ENCODE assay signal across 7 mouse cellular contexts in the genomic region with DNA sequence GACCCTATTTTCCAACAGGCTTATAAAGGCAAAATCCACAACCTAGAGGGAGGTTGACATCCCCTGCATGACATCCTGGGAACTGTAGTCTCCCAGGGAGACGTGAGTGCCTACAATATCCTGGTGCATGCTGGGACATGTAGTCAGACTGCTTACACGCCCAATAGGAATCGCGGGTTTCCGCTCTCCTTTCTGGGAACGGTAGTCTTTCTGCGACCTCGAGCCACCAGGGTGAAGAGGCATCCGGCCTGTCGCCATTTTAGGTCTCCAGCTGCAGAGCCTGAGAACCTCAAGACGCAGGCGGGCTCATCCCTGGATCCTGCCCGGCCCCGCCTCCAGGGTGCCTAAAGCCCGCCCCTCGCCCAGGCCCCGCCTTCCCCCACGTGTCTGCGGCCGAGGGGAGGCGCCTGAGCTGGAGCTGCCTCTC. TPM values are rescaled to one million over a fixed set of nuclear protein-coding genes. Genes with fewer than 3 reads are reported as not detected.
DNase-seq lines count a peak whose midpoint lies in the region; ATAC-seq and TF ChIP-seq lines count a peak whose summit lies in the region.
"Not testable (repeated sequence)": the region's sequence is repeated elsewhere in the genome, so short reads cannot be mapped to it uniquely, and the experiment has no call there.

Gene Catspere2, plus strand, starts transcription at position 400 of the 427 bp plus-strand sequence.

- H3K4me2 ChIP-seq in intestine, postnatal 0 days (replicated peaks; ENCODE audit: low read depth) = peak within 1 kb of the TSS; percentile 74
- peak within 1 kb of the TSS; percentile 52 for H3K4me2 ChIP-seq in midbrain, embryonic 12.5 days (replicated peaks)

- H3K4me1 ChIP-seq in embryonic facial prominence, embryonic 10.5 days; intestine, postnatal 0 days (replicated peaks; ENCODE audit: control insufficient read depth, insufficient read depth, low read length); midbrain, embryonic 12.5 days; small intestine, adult 2 months (ENCODE audit: control insufficient read depth, insufficient read depth, insufficient read length, low read length): not testable (repeated sequence)

- H3K27ac ChIP-seq in embryonic facial prominence, embryonic 10.5 days (replicated peaks) = peak within 1 kb of the TSS; percentile 71
- H3K27ac ChIP-seq in intestine, postnatal 0 days (ENCODE audit: low read depth, low read length) = peak within 1 kb of the TSS; percentile 57
- peak within 1 kb of the TSS; percentile 58 for H3K27ac ChIP-seq in midbrain, embryonic 12.5 days (replicated peaks)
- H3K27ac ChIP-seq in small intestine, adult 2 months (ENCODE audit: insufficient read depth, low read depth, low read length) = peak within 1 kb of the TSS; percentile 33; the same call in 1 of the 2 replicates

- not testable (repeated sequence) for H3K36me3 ChIP-seq in embryonic facial prominence, embryonic 10.5 days (replicated peaks); intestine, postnatal 0 days (ENCODE audit: control insufficient read depth, insufficient read depth); midbrain, embryonic 12.5 days; small intestine, adult 2 months (ENCODE audit: control insufficient read depth, insufficient read depth, low read length)

- not testable (repeated sequence) for H3K9me3 ChIP-seq in embryonic facial prominence, embryonic 10.5 days; intestine, postnatal 0 days (ENCODE audit: control insufficient read depth); midbrain, embryonic 12.5 days

- ATAC-seq in intestine, postnatal 0 days = peak; percentile 99
- peak; percentile 98 for ATAC-seq in midbrain, embryonic 12.5 days (ENCODE audit: low FRiP score, low read depth)

- TF ChIP-seq CTCF in intestine, postnatal 0 days (IDR thresholded peaks at IDR 0.05; ENCODE audit: low read depth) = peak; percentile 45
- not testable (repeated sequence) for TF ChIP-seq CTCF in small intestine, adult 2 months (IDR thresholded peaks at IDR 0.05; ENCODE audit: extremely low read depth, insufficient read length, insufficient replicate concordance, low read depth, low read length)

- not testable (repeated sequence) for TF ChIP-seq POLR2A in small intestine, adult 2 months (IDR thresholded peaks at IDR 0.05; ENCODE audit: low read depth, low read length)

- peak within 1 kb of the TSS; percentile 67 for H3K4me3 ChIP-seq in embryonic facial prominence, embryonic 10.5 days
- H3K4me3 ChIP-seq in intestine, postnatal 0 days (ENCODE audit: low read depth, low read length) = peak within 1 kb of the TSS; percentile 54
- peak within 1 kb of the TSS; percentile 65 for H3K4me3 ChIP-seq in midbrain, embryonic 12.5 days
- peak within 1 kb of the TSS; percentile 94 for H3K4me3 ChIP-seq in small intestine, adult 2 months (ENCODE audit: low read depth, low read length)

- intact Hi-C loops in left cerebral cortex, postnatal 4 days (cut with DNase I) = not testable (repeated sequence)

- peak; percentile 99 for DNase-seq in adrenal gland, postnatal 10 days
- peak; percentile 93 for DNase-seq in embryonic facial prominence, embryonic 10.5 days (ENCODE audit: low spot score)
- DNase-seq in gonadal fat pad, adult 2 months (ENCODE audit: low read depth) = peak; percentile 78
- DNase-seq in left cerebral cortex, postnatal 4 days = peak; percentile 97

- WGBS in embryonic facial prominence, embryonic 10.5 days = under 1% methylated on average over 21 of the region's 21 CpGs
- WGBS in intestine, postnatal 0 days = 0% methylated on average over 20 of the region's 21 CpGs
- under 1% methylated on average over 21 of the region's 21 CpGs for WGBS in midbrain, embryonic 12.5 days
- WGBS in small intestine, adult 2 months = 1% methylated on average over 21 of the region's 21 CpGs

- H3K27me3 ChIP-seq in embryonic facial prominence, embryonic 10.5 days (replicated peaks; ENCODE audit: low read depth, poor library complexity, severe bottlenecking); intestine, postnatal 0 days (replicated peaks; ENCODE audit: control insufficient read depth, insufficient read depth, low read length); midbrain, embryonic 12.5 days; small intestine, adult 2 months (ENCODE audit: control insufficient read depth, insufficient read depth, low read length): not testable (repeated sequence)

- H3K9ac ChIP-seq in intestine, postnatal 0 days (ENCODE audit: low read depth, low read length) = peak within 1 kb of the TSS; percentile 40; the same call in 1 of the 2 replicates
- H3K9ac ChIP-seq in midbrain, embryonic 12.5 days (replicated peaks) = peak within 1 kb of the TSS; percentile 50; the same call in 1 of the 2 replicates

RNA-seq across cellular contexts. Expression of gene Catspere2, which starts in this region (rescaled TPM):
- under 1 TPM; 0.27 to 0.91 TPM for total RNA-seq in adrenal gland, postnatal 10 days (2021)
- 0.09 and 0.12 TPM in 2 replicates for polyA plus RNA-seq in embryonic facial prominence, embryonic 10.5 days (2016; fragmentation: Nextera tagmentation; extraction: Ambion mirVana)
- 0.95 and 1.1 TPM in 2 replicates for polyA plus RNA-seq in gonadal fat pad, adult 2 months (2012; rRNA removed)
- polyA plus RNA-seq in intestine, postnatal 0 days (2015; fragmentation: Nextera tagmentation; extraction: Ambion mirVana) = 0.17 and 0.18 TPM in 2 replicates
- total RNA-seq in left cerebral cortex, postnatal 4 days (2021) = 1 to 10 TPM in 1 of 2 experiments, under 1 TPM in 1; 0.70 to 1.3 TPM
- 0.14 and 0.15 TPM in 2 replicates for polyA plus RNA-seq in midbrain, embryonic 12.5 days (2016; fragmentation: Nextera tagmentation; extraction: Ambion mirVana)
- polyA plus RNA-seq in small intestine, adult 2 months (2012; rRNA removed) = 0.04 and 0.11 TPM in 2 replicates

Comparison
In these comparisons a context has a peak if more than half of its experiments do, and no peak if none do; other contexts are left out.
1. Peak in every context shown above with its lines: DNase-seq, ATAC-seq, H3K4me3 ChIP-seq and H3K27ac ChIP-seq.
2. Peak in DNase-seq in adrenal gland, postnatal 10 days; RNA of the gene not detected or under 1 TPM.
3. Peak in DNase-seq, H3K4me3 ChIP-seq and H3K27ac ChIP-seq in embryonic facial prominence, embryonic 10.5 days; RNA of the gene not detected or under 1 TPM.
4. Peak in ATAC-seq, H3K4me3 ChIP-seq, H3K27ac ChIP-seq, H3K9ac ChIP-seq and H3K4me2 ChIP-seq in intestine, postnatal 0 days; RNA of the gene not detected or under 1 TPM.
5. Peak in ATAC-seq, H3K4me3 ChIP-seq, H3K27ac ChIP-seq, H3K9ac ChIP-seq and H3K4me2 ChIP-seq in midbrain, embryonic 12.5 days; RNA of the gene not detected or under 1 TPM.